Mouse (Mus musculus) left cerebral cortex, postnatal 10 days (tissue): ENCODE data around the gene Rabgap1l. TPM values are rescaled to one million over a fixed set of nuclear protein-coding genes. Genes with fewer than 3 reads are reported as not detected.

ENCODE experiments used
- DNase-seq, 2 experiments: peaks; one replicate each; pipeline ENCODE4 v3.0.0; 2021 to 2022; ENCODE audit warnings: low spot score in 2 of 2, mixed read lengths in 1 of 2; ENCODE audit errors: extremely low spot score in 1 of 2
- intact Hi-C: fragments of 180-260 bp; cut with DNase I; formaldehyde crosslinking; loops from one replicate; pipeline ENCODE4 v1.15.1; 2025
- total RNA-seq, 2 experiments: library from RNA; stranded (reverse); gene quantifications; 2 replicates each; pipeline ENCODE4 v1.2.3; 2021

Gene Rabgap1l
- total RNA-seq, 2 experiments from 2014 or later = 174 to 177 TPM

DNA sequence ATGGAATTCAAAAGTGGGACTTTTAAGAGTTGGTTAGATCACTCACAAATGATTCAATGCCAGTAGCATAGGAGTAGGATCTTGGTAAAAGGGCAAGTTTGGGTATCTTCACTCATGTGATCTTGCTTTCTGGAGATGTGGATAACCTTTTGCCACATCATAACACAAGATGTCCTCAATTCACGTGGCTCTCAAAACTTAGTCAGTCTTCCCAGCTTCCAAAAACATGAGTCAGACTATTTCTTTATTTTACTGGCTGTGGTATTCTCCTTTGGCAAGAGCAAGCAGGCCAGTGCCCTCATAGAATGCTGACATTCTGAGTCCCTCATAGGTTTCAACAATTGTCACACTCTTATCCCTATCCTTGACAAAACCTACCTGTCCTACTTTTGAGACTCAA is 242.4 kb downstream of the Rabgap1l start:
- intact Hi-C loops = no loop called here
- no peak for DNase-seq

DNA sequence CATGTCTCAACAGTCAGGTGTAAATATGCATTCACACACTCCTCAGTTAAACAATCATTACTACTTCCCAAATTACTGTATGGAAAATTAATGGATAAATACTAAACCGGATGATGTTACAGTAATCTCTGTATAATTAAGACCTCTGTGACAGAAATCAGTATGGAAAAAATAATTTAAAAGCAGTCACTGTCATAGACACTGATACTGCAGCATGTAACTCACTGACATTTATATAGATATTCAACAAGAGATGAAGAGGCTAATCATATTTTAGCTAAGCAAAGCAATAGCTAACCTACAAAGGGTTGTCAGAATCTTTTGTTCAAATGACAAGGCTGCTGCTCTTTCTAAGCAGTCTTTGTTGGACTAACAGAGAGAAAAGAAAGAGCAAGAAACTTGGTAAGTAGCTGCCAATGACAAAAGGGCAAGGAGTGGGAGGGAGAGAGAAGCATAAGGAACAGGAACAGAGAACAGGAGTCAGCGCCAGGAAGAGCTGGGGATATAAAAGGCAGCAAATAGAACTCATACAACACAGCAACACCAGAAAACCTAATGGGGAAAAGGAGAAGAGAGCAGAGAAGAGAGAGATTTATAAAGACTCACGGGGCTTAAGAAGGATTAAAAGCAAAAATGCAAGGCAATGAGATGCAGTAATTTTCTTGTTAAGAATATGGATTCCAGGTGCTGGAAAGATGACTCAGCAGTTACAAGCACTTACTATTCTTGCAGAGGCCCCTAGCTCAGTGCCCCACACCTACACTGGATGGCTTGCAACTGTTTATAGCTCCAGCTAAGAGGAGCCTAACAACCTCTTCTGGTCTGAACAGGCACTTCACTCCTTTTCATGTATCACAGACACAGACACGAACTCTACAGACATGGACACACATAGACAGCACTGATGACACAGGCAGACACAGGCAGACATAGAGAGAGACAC is 244.8 kb downstream of the Rabgap1l start:
- DNase-seq = peak in 1 of 2 experiments; percentile 12
- intact Hi-C loops = no loop called here

DNA sequence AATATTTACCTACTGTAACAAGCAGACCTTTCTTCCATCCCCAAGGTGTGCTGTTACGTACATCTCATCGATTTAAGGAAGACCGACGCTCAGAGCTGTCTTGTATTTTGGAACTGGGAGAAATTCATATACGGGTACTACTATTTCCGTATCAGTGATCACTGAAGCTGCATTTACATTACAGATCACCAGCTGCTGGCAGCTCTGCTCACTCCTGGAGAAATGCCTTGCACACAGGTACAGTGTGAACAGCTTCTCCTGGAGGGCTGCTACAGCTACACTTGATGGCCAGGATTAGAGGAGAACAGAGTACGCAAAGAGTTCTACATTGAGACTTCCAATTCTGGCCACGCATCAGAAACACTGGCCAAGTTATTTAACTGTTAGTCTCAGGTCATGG is 257.4 kb downstream of the Rabgap1l start:
- DNase-seq = no peak
- intact Hi-C loops = no loop called here

DNA sequence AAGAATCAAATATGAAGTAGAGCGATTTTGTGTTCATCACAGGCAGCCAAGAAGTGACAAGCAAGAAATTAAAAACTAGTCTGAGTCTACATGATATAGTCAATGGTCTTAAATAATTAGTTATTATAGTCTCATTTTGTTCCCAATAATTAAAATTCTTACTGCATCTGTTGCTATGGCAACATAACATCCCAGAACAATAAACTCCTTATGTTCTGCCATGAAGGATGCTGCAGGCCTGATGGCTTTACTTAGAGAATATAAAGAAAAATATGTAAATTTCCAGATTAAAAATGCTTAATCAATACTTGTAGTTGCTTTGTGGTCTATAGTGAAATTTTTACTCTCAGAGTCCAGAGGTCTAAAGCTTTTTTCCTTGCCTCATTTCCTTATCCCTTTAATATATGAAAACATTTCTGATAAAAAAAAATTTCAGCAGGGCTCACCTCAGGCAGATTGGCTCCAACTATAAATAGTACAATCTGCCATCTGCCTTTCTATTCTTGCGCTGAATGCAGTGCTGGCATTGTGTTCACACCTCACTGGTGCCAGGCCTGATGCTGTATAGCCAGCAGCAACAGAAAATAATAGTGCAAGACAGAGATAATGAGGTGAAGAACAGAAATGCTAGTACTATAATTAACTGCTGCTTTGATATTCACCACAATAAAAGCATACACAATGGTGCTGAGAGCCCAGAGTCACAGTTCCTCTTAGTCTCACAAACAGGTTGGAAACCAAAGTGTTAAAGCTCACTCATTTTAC is 258.3 kb downstream of the Rabgap1l start:
- intact Hi-C loops = no loop called here
- DNase-seq = peak in 1 of 2 experiments; percentile 56

DNA sequence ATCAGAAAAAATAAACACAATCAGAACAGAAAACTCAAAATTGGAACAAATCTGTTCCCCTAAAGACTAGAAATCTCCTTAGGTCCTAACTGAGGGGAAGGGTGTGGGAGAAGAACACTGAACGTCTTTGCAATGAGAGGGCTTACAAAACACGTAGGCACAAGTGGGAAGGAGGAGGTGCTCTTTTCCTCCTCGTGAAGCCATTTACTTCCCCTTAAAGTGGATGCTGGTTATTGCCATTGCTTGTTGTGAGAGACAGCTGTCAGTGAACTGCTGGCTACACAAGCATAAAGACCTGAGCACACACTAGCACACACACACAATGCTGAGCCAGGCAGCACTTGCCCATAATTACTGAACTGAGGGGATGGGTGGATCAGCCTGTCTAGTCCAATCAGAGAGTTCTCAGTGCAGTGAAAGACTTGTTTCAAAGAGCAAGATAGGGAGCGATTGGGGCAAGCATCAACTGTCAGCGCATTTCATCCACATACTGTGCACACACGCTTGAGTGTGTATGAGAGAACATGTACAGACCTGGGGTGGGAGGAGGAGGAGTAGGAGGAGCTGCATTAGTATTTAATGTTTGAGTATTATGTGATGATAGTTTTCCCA is 259.7 kb downstream of the Rabgap1l start:
- intact Hi-C loops = no loop called here
- DNase-seq = no peak

DNA sequence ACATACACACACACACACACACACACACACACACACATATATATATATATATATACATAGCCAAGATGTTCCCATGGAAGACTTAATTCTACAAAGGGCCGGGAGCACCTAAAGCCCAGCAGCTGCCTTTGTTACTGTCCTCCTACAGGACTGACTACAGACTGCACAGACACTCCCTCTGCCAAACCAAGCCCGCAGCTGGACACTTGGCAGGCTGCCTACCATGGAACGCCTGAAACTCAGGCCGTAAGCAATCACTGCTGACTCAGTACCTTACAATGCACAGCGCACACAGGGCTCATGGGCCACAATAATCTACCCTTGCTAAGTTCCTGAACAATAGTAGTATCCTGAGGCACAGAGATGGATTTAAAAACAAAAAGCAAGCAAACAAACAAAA is 261.6 kb downstream of the Rabgap1l start:
- peak; percentile 63 to 86 for DNase-seq
- intact Hi-C loops = no loop called here

DNA sequence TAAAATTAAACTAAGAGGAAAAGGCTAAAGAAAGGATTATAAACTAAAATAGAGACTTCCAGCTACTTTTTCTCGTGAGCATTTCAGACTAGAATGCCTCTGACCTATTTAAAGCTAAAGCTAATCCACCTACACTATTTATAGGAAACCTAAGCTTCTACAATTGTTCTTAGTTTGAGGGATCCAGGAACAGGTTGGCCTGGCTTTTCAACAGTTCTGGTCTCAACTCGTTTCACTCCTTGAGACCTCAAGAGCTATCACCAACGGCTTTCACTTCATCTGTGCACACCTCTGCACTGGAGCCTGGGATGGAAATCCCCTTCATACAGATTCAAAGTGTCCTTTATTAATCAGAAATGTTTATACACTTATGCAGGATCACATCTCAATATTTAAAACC is 271.1 kb downstream of the Rabgap1l start:
- no peak for DNase-seq
- intact Hi-C loops = no loop called here

DNA sequence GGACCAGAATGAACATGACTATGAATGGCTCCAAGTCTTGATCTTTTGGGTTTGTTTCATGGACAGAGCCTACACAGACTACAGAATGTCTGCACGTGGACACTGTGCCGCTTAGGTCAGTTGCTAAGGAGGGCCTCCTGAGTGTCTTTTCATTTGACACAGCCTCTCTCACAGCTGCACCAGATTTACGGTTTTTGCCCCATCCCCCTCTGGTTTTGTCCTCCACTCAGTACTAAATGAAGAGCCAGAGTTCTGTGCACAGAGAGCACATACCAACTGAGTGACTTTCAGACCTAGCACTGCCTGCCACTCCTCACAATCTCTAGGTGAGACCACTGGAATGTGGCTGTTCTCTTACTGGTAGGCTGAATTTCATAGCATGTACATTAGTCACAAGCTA is 272.3 kb downstream of the Rabgap1l start:
- intact Hi-C loops = no loop called here
- no peak for DNase-seq

DNA sequence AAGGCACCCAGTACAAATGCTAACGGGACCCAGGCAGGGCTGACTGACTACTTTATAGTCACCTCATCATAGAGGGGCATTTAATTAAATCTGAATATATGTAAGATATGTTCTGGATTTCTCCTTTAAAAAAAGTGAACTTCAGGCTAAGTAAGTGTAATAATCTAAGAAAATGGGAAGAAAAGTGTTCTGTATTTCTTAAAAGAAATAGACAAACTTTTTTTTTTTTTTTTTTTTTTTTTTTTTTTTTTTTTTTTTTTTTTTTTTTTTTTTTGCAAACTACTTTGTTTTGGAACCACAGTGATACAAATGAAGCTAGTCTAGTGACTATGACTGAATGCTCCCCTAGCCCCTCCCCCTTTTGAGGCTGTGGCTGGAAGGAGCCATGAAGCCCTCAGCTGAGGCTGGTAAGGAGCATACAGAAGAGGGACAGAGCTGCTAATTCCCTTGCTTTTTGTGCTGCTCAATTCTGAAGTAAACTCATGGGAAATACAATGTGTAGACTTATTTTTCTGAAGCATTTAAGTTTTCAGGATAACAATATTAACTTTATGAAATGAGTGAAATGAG is 273.0 kb downstream of the Rabgap1l start:
- intact Hi-C loops = no loop called here
- no peak for DNase-seq

DNA sequence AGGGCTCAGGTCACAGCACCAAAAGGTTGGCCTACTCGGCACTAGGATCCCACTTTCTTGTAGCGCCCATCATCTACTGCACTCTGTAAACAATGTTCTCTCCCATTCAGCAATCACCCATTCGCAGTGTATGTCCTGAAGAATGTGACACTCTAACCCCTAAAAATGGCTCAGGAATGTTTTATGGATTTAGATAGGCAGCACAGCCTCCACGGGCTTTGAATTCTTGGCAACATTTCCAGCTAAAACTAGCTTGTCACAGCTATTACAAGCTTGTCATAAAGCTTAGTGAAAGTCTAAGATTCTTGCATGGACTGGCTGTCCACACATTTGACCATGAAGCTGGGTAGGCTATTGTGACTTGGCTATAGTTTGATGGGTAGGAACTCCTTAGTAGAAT is 274.5 kb downstream of the Rabgap1l start:
- intact Hi-C loops = no loop called here
- DNase-seq = no peak

DNA sequence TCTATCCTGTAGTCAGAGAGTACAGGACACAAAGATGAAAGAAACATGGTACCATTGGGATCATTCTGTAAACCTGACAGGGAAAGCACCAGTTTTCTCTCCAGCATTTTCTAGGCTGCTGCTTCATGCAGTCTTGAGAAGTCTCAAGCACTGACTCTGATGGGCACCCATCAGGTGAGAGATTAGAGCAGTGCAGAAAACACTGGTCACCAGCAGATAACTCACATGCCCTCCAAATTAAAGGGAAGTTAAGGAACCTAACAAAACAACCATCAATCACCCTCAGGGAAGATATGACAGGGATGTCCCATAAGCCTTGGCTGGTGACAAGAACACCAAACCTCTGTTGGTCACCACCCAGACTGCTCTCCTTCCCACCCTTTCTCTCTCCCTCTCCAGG is 285.2 kb downstream of the Rabgap1l start:
- intact Hi-C loops = no loop called here
- DNase-seq = no peak

DNA sequence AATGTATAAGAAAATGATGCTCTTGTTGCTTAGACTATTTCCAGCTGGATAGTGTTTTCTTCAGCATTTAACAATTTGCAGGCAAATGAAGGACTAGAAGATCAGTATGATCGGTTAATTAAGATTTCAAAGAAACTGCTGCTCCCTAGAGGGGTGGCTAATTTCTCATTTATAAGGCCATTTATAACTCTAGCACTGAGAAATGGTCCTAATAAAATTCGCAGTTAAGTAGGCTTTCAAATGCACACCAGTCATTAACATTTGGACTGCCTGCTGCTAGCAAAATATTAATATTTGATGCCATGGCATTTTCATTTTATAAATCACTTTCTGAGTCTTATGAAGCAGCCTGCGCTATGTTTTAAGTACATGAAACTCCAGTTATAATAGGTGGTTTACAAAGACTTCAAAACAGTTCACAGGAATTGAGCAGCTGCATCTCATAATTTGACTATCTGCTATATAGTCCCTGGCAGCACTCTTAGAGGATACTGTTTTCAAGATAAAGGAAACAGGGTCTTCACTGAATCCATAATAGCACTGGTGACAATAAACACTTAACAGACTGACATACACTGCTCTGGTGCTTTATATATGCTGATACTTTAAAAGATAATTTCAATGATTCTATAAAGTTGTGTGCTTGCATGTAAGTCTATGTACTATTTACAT is 296.0 kb downstream of the Rabgap1l start:
- intact Hi-C loops = no loop called here
- no peak for DNase-seq

DNA sequence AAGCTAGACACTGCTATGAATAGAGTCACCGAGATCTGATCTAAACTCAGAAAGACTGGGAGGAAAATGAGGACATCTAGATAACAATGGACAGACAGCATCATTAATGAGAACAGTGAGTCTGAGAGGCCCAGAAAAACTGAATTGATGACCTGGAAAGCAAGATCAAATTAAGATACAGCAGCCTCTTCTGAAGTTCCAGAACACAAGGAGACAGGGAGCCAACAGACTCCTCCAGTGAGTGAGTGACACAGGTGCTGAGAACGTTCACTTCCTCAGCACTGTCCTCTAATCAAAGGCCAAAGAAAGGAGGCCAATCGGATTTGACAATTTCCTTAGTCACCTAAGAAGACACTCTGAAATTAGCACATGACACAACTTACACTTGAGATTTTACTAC is 307.3 kb downstream of the Rabgap1l start:
- DNase-seq = no peak
- intact Hi-C loops = no loop called here

DNA sequence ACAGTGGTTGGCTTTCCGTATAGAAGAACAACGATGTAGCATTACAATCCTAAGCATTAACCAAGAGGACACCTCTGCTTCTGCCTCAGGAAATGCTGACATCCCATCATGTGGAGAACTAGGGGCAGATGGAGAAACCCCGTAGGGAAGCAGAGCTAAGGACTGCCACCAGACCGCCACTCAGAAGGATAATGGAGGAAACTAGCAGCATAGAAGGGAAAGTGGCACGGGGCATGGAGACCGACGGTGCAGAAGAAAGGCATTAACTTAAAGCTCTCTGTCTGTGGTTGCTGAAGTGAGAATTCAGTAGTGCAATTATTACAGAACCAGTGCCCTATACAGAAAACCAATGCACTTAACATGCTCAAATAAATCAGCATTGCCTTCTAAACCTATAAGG is 308.0 kb downstream of the Rabgap1l start:
- no peak for DNase-seq
- intact Hi-C loops = no loop called here

DNA sequence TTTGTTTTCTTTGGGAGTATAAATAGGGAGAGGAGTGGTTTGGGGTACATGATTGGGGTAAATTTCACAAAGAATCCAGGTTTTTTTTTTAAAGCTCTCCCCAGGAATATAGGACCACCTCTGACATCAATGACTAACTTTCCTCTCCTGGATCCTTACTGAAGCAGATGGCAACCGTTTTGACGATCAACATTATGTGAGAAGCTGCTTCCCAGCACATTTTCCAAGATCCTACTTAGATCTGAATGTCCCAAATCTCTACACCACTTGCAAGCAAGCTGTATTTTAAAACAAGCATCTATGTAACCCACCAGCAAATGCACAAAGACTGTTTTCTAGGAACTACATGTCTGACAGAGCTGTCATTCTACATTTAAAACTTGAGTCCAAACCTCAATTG is 311.4 kb downstream of the Rabgap1l start:
- no peak for DNase-seq

DNA sequence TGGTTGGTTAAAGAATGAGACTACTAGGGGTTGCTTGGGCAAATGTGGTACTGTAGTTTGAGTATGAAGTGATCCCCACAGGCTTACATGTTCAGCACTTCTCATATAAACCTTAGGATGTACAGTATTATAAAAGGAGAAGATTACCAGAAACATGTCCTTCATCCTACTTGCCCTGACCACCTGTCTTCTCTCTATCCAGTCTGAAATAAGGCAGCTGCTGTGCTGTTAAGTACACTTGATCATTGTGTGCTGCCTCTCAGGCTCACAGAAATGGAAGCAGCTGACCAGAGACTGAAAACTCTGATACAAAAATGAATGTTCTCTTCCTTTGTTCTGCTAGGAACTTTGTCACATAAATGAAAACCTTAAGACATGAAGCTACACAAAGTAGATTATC is 325.6 kb downstream of the Rabgap1l start:
- DNase-seq = no peak
- intact Hi-C loops = no loop called here

More for the DNA sequence above, 311.4 kb downstream of the Rabgap1l start:
- intact Hi-C loops = no loop called here

DNA sequence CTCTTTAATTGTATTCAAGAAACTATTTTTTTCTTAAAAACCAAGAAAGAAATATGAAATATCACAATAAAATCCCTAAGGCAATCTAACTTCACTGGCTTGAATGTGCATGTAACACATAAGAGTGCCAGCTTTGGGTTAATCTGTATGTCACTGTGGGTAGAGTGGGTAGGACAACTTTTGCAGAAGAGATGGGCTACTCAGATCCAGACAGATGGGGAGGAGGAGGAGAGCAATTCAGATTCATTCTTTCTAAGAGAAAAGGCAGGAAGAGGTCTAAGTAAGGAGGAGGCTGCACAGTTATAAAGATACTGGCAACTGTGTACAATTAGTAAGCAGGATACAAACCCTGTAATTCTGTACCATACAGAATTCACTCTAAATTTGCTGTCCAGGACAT is 327.8 kb downstream of the Rabgap1l start:
- no peak for DNase-seq
- intact Hi-C loops = no loop called here

DNA sequence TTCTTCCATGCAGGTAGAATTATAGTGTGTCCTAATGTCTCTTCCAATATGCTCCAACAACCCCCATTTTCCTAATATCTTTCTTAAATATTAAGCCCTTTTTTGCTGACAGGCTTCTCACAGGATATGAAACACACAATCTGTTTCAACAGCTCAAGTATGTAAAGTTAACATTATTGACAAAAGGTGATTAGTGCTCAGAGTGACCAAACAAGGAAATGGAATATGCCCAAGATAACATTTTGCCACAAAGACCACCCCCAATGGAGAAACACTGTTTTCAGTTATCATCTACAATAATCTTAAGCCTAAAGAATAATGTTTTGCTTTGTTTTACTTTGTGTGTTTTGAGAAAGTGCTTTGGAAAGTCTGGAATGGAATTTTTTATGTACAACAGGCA is 328.9 kb downstream of the Rabgap1l start:
- intact Hi-C loops = no loop called here
- DNase-seq = no peak

DNA sequence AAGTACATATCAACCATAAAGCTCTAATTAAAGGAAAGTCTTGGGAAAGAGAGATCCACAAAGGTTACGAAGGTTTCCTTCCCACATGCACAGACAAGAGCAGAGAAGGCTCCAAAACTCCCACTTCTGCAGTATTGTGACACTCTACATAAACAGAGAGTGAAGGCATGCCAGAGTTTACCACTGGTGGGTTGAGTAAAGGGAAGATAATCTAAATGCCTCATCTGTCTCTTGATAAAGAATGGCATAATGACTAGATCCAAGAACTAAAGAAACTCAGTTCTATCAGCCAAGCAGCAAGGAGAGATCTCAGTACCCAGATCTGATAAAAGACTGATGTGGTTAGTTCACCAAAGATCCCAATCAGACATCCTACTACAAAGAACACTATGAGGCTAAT is 332.7 kb downstream of the Rabgap1l start:
- intact Hi-C loops = no loop called here
- DNase-seq = no peak
